Mouse (Mus musculus) embryonic facial prominence, embryonic 11.5 days (tissue): Measurements from ENCODE around the gene Lrrc3. TPM values are rescaled to one million over a fixed set of nuclear protein-coding genes. Genes with fewer than 3 reads are reported as not detected.

Source experiments
- ATAC-seq: fragments of 200-750 bp; cut with Nextera tagmentation; replicated peaks from 2 replicates; pipeline ENCODE4 v1.8.0; 2017; ENCODE audit warnings: low read depth; ENCODE audit not compliant: insufficient number of reproducible peaks, low FRiP score, low TSS enrichment
- DNase-seq: peaks from one replicate; pipeline ENCODE4 v3.0.0-alpha.2; 2015; ENCODE audit warnings: low spot score
- H3K27ac ChIP-seq: fragments of 300-500 bp; sonication (generic); replicated peaks from 2 replicates; pipeline ENCODE4 v1.5.1; 2014; ENCODE audit warnings: mild to moderate bottlenecking, low read depth, low read length, control low read depth
- H3K27me3 ChIP-seq: fragments of 300-500 bp; sonication (generic); 2 replicates; pipeline ENCODE4 v1.6.1; 2014; ENCODE audit warnings: mild to moderate bottlenecking, low read length, moderate library complexity, mixed read lengths; ENCODE audit not compliant: control insufficient read depth, insufficient read depth
- H3K36me3 ChIP-seq: fragments of 300-500 bp; sonication (generic); replicated peaks from 2 replicates; pipeline ENCODE4 v1.6.1; 2014; ENCODE audit warnings: low read depth, mild to moderate bottlenecking, low read length, moderate library complexity, mixed read lengths; ENCODE audit not compliant: control insufficient read depth, insufficient read depth
- H3K4me1 ChIP-seq: fragments of 300-500 bp; sonication (generic); 2 replicates; pipeline ENCODE4 v1.6.1; 2014; ENCODE audit warnings: low read length, mixed read lengths; ENCODE audit not compliant: control insufficient read depth, insufficient read depth
- H3K4me2 ChIP-seq: fragments of 300-500 bp; sonication (generic); 2 replicates; pipeline ENCODE4 v1.6.1; 2014; ENCODE audit warnings: low read depth, mild to moderate bottlenecking, control low read depth, low read length, moderate library complexity
- H3K4me3 ChIP-seq: fragments of 300-500 bp; sonication (generic); 2 replicates; pipeline ENCODE4 v1.5.1; 2014; ENCODE audit warnings: low read depth, low read length, control low read depth
- H3K9ac ChIP-seq: fragments of 300-500 bp; sonication (generic); replicated peaks from 2 replicates; pipeline ENCODE4 v1.6.1; 2014; ENCODE audit warnings: mild to moderate bottlenecking, control low read depth, low read length
- H3K9me3 ChIP-seq: fragments of 300-500 bp; sonication (generic); replicated peaks from 2 replicates; pipeline ENCODE4 v1.6.1; 2016; ENCODE audit warnings: mild to moderate bottlenecking, low read length, inconsistent platforms, mixed read lengths; ENCODE audit not compliant: control insufficient read depth
- WGBS: fragments of 180-500 bp; shearing (Covaris S2); extraction: QIAGEN DNeasy Blood & Tissue Kit; methylation state at CpG from one replicate; pipeline ENCODE4 v1.1.7; 2014; 5-methylcytosine and 5-hydroxymethylcytosine counted together
- polyA plus RNA-seq: library from polyadenylated mRNA; unstranded; fragments of >200 nt; fragmentation: Nextera tagmentation; extraction: Ambion mirVana; gene quantifications from 2 replicates; pipeline ENCODE4 v1.2.1, GENCODE M21; 2014

Lrrc3 gene
- polyA plus RNA-seq, 1 experiment from 2014 or later = 2.5 TPM

DNA sequence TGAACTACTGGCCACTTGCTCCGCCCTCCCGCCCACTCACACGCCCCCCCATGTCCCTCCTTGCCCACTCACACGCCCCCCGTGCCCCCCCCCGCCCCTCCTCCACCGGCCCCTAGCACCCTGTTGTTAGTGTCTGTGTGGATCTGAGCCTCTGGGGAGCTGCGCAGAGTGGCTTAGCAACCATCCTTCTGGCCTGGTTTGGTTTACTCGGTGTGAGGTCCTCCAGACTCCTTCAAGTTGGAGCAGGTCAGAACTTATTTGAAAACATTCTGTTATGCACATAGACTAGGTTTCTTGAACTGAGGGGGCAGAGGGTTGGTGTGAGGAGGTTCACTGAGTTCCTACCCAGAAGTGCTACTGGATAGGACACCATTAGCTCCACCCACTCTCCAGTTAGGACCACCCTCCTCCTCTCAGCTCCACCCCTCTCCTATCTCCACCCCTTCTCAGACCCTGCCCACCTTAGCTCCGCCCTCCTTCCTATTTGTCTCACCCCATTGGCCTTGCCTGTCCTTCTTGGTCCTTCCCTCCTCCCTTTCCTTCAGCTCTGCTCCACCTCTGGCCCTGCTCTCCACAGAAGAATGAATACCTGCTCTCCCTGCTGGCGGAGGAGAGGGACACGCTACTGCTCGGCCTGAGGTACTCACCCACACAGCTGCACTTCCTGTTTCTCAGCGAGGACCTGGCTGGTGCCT, 38.1 kb downstream of the Lrrc3 start:
- H3K4me3 ChIP-seq = peak overlapping the region; percentile 5; the same call in 1 of the 2 replicates
- WGBS = 37% methylated on average over 14 of the region's 14 CpGs
- ATAC-seq (peak; percentile 71), DNase-seq (peak; percentile 61)
- H3K9ac ChIP-seq = no peak overlapping the region
- H3K27me3 ChIP-seq = no peaks in the 10 kb centered on the region
- no peaks in the 10 kb centered on the region for H3K9me3 ChIP-seq
- no peaks in the 10 kb centered on the region for H3K4me1 ChIP-seq
- no peaks in the 10 kb centered on the region for H3K36me3 ChIP-seq
- no peak overlapping the region for H3K27ac ChIP-seq
- peak overlapping the region; percentile 21; the same call in 1 of the 2 replicates for H3K4me2 ChIP-seq

DNA sequence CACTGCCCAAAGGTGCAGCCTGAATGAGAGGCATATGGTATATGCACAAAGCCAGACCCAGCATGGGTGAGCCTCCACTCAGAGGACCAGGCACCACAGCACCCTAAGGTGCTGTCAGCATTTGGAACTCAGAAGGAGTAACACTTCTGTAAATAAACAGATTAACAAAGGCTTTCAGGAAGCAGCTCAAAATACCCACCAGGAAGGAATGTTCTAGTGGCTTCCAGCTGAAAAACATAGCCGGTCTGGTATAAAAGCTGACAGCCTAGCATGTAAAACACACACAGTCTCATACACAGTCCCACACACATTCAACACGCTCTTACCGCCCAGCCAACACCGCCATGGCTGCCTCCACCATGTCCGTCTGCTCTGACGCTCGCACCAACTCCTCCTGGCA, 40.7 kb downstream of the Lrrc3 start, which contains the start of gene Gm3285:
TSS of gene Gm3285 (plus strand) at position 301 of the 400 bp plus-strand sequence.
- no peak for DNase-seq
- no peaks in the 10 kb centered on the region for H3K4me1 ChIP-seq
- ATAC-seq = no peak
- no peak within 1 kb of the TSS for H3K4me2 ChIP-seq
- no peaks in the 10 kb centered on the region for H3K36me3 ChIP-seq
- WGBS = 49% methylated on average over 7 of the region's 7 CpGs
- no peaks in the 10 kb centered on the region for H3K9me3 ChIP-seq
- H3K27me3 ChIP-seq = no peaks in the 10 kb centered on the region
- H3K4me3 ChIP-seq = no peak within 1 kb of the TSS
- no peak within 1 kb of the TSS for H3K9ac ChIP-seq
- no peak within 1 kb of the TSS for H3K27ac ChIP-seq

DNA sequence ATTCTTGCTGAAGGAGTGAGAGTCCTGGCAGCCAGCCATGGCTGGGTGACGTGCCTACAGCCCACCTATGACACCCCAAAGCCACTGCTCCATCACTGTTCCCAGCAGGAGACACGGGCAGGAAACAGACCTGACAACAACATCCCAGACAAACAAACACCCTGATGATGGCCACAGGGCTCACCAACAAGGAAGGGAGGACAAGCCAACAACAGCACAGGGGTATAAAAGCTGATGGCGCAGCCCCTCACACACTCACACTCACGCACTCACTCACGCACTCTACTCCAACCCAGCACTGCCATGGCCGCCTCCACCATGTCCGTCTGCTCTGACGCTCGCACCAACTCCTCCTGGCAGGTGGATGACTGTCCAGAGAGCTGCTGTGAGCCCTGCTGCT, 49.8 kb downstream of the Lrrc3 start, which contains the start of gene Gm10318:
TSS of gene Gm10318 (plus strand) at position 301 of the 400 bp plus-strand sequence.
- ATAC-seq = no peak
- H3K4me1 ChIP-seq = no peaks in the 10 kb centered on the region
- 67% methylated on average over 9 of the region's 9 CpGs for WGBS

More for the DNA sequence above, 49.8 kb downstream of the Lrrc3 start, which contains the start of gene Gm10318:
- no peak for DNase-seq
- Histone ChIP-seq H3K27ac (no peak within 1 kb of the TSS), H3K4me3 (no peak within 1 kb of the TSS), H3K27me3 (no peaks in the 10 kb centered on the region), H3K9ac (no peak within 1 kb of the TSS), H3K36me3 (no peaks in the 10 kb centered on the region), H3K4me2 (no peak within 1 kb of the TSS), H3K9me3 (no peaks in the 10 kb centered on the region)

Other genes starting within 250 kb of the Lrrc3 start
- 0.39 and 0.64 TPM in 2 replicates for gene Tspear, start 216.0 kb downstream of the Lrrc3 start, polyA plus RNA-seq
- not detected in 2 replicates for gene Gm19402, start 211.8 kb downstream of the Lrrc3 start, polyA plus RNA-seq
- not detected in 2 replicates for gene Gm9508, start 205.3 kb downstream of the Lrrc3 start, polyA plus RNA-seq
- not detected in 2 replicates for gene Gm10272, start 195.9 kb downstream of the Lrrc3 start, polyA plus RNA-seq
- not detected in 2 replicates for gene Gm10024, start 191.1 kb downstream of the Lrrc3 start, polyA plus RNA-seq
- not detected in 2 replicates for gene Gm10142, start 186.7 kb downstream of the Lrrc3 start, polyA plus RNA-seq
- gene Krtap12-1, start 181.9 kb downstream of the Lrrc3 start, polyA plus RNA-seq = not detected in 2 replicates
- not detected in 2 replicates for gene Gm10100, start 176.1 kb downstream of the Lrrc3 start, polyA plus RNA-seq
- gene Gm18596, start 159.9 kb downstream of the Lrrc3 start, polyA plus RNA-seq = not detected in 2 replicates
- gene Gm9736, start 151.2 kb downstream of the Lrrc3 start, polyA plus RNA-seq = not detected in 2 replicates
- gene Gm3233, start 142.9 kb downstream of the Lrrc3 start, polyA plus RNA-seq = not detected in 2 replicates
- not detected in 2 replicates for gene Gm3238, start 131.2 kb downstream of the Lrrc3 start, polyA plus RNA-seq
- not detected in 2 replicates for gene Gm7138, start 125.6 kb downstream of the Lrrc3 start, polyA plus RNA-seq
- not detected in 2 replicates for gene Gm3250, start 120.0 kb downstream of the Lrrc3 start, polyA plus RNA-seq
- not detected in 2 replicates for gene Gm7137, start 114.3 kb downstream of the Lrrc3 start, polyA plus RNA-seq
- not detected in 2 replicates for gene Gm9639, start 107.5 kb downstream of the Lrrc3 start, polyA plus RNA-seq
- not detected in 2 replicates for gene Gm19668, start 103.4 kb downstream of the Lrrc3 start, polyA plus RNA-seq
- not detected in 2 replicates for gene Gm9507, start 90.7 kb downstream of the Lrrc3 start, polyA plus RNA-seq
- gene Gm2696, start 87.9 kb downstream of the Lrrc3 start, polyA plus RNA-seq = not detected in 2 replicates
- gene Krtap10-4, start 75.4 kb downstream of the Lrrc3 start, polyA plus RNA-seq = not detected in 2 replicates
- gene Krtap10-10, start 66.6 kb downstream of the Lrrc3 start, polyA plus RNA-seq = not detected in 2 replicates
- not detected in 2 replicates for gene Gm36176, start 55.7 kb downstream of the Lrrc3 start, polyA plus RNA-seq
- gene Gm10318, start 49.7 kb downstream of the Lrrc3 start, polyA plus RNA-seq = not detected in 2 replicates
- gene Gm3285, start 40.6 kb downstream of the Lrrc3 start, polyA plus RNA-seq = not detected in 2 replicates
- 0.43 and 0.86 TPM in 2 replicates for gene Trpm2, start 68.0 kb upstream of the Lrrc3 start, polyA plus RNA-seq
- 25.8 and 27.9 TPM in 2 replicates for gene 1810043G02Rik, start 76.0 kb upstream of the Lrrc3 start, polyA plus RNA-seq
- 108 and 129 TPM in 2 replicates for gene Pfkl, start 107.5 kb upstream of the Lrrc3 start, polyA plus RNA-seq
- 0.20 TPM in 1 of 2 replicates, not detected in the other for gene Dnmt3l, start 139.4 kb upstream of the Lrrc3 start, polyA plus RNA-seq
- 0.11 TPM in 1 of 2 replicates, not detected in the other for gene Aire, start 141.1 kb upstream of the Lrrc3 start, polyA plus RNA-seq
- gene Icosl, start 166.8 kb upstream of the Lrrc3 start, polyA plus RNA-seq = 2.1 and 2.4 TPM in 2 replicates